Mouse (Mus musculus) gastrocnemius, postnatal 4 days (tissue): Measurements from ENCODE around the gene Ecm2. TPM values are rescaled to one million over a fixed set of nuclear protein-coding genes. Genes with fewer than 3 reads are reported as not detected.

Experiments
- DNase-seq, 2 experiments: peaks; one replicate each; pipeline ENCODE4 v3.0.0; 2021 to 2022; ENCODE audit warnings: low spot score in 2 of 2, mixed read lengths in 2 of 2
- long read RNA-seq, 2 experiments: library from polyadenylated mRNA; stranded (forward); transcript quantifications; one replicate each; pipeline ENCODE4 v2.0.0; 2021
- total RNA-seq, 2 experiments: library from RNA; stranded (reverse); gene quantifications; 2 replicates each; pipeline ENCODE4 v1.2.3; 2021

Ecm2 gene
- total RNA-seq: 10 to 100 TPM; 11.7 to 14.8 TPM
- long read RNA-seq, experiment 1, partial matches to known transcripts: 1 of 6 reads
- long read RNA-seq, experiment 1, other reads (novel, unspliced or antisense): 1 of 6 reads
- long read RNA-seq, experiment 2, transcript Ecm2-201 (10 exons, 3,596 nt): major isoform, 5 of 6 reads
- long read RNA-seq, experiment 2, partial matches to known transcripts: 0 of 6 reads
- long read RNA-seq, experiment 2, other reads (novel, unspliced or antisense): 1 of 6 reads

DNA sequence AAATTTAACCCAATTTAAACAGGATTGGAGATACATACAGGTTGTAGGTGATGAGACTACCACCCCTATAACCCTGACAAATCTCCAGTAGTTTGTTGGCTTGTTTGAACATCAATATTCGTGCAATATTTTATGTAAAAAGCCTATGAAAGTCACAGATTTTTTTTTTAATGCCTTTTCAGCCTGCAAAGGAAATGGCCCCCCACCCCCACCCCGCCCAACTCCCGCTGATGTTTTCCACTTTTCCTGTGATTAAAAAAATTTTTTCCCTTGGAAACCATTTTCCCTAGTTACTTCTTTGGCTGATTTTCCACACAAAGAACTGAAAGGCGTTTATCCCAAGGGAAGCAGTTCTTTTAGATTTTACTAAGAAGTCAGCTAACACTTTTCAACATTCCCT is at the start of gene Ecm2:
Gene Ecm2 (plus strand): TSS at position 301 of the 400 bp plus-strand sequence.
- DNase-seq: no peak

DNA sequence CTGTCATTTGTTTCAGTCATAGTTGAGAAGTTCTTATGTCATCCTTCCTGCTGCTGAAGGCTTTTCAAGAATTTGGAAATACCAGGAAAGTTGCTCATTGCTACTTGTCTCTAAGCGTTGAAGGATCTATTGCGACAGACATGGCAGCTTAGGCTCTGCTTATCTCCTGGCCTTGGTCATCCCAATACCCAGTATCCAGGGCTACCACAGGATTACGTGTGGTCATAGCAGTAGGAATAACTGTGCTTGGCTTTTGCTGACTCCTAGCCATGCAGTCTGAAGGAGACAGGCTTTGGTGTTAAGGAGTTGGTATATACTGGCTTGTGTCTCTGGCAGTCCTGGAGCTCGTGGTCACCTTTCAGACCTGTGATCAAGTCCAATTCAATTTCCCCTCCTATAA is 44.3 kb upstream of the Ecm2 start:
- DNase-seq: no peak

DNA sequence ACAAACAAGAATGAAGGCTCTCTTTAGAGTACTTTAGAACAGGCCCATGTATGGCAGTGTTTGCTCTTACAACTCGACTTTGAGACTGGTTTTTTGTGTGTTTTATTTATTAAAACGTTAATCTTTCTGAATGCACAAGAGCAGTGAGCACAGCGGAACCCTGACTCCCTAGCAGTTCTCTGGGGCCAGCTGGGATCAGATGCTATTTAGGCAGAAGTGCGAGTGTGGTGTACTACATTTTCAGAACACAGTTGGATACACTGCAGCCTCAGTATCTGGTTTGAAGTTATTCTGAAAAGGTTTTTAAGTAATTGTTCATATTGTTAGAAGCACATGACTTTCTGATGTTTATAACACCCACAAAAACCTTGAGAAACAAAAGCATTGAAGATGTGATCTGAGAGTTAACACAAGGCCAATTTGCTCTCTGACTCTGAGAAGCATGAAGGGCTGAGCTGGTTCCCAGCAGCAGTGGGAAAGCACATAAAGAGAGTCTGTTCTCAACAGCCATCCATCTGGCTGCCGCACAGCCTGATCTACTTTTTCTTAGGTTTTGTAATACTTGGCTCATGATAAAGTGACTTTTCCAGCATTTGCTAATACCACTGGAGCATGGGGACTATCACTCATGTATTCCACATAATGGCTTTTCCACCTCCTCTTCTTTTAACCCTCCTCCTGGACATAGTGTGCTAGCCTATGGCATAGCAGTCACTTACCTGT is 43.8 kb upstream of the Ecm2 start:
- DNase-seq: no peak

DNA sequence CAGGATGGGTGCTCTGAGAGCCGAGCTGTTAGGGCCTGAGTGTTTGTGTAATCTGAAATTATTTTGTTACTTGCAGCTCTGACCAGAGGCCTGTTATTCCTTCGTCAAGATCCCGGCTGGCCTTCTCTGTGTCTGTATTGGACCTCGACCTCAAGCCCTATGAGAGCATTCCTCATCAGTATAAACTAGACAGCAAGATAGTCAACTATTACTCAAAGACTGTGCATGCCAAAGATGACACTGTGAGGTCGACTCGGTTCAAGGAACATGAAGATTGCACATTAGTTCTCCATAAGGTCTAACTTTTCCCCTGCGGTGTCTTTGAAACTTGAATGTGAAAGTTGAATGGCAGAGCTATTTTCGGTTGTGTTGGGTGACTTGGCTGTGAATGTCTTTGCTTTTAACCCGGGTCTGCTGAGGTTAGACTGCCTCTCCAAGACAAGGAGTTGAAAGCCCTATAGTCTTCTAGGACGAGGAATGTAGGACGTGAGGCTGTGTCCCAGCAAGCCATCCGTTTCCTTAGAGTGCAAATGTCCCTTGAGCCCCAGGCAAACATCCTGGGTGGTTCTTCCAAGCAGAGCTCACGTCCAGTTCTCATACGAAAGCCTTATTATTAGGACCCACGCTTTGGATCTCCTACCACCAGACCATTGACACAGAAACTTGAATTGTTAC is 43.0 kb upstream of the Ecm2 start:
- peak in 1 of 2 experiments; percentile 42 for DNase-seq

DNA sequence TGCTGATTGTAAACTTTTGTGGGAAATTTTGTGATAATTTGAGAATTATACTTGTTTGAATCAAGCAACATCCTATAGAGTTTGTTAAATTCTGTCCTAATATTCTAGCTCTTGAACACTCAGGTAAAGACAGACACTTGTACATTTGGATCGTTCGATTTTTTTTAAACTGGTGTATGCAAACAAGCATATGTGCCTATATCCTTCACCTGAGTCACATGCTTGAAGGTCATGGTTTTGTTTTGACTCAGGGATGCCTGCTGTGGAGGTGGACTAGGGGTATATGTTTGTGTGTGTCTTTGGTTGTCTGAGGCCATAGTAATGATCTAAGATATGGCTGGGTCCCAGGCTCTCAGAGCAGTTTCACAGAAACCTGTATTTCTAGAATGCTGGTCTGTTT is 41.7 kb upstream of the Ecm2 start:
- no peak for DNase-seq

DNA sequence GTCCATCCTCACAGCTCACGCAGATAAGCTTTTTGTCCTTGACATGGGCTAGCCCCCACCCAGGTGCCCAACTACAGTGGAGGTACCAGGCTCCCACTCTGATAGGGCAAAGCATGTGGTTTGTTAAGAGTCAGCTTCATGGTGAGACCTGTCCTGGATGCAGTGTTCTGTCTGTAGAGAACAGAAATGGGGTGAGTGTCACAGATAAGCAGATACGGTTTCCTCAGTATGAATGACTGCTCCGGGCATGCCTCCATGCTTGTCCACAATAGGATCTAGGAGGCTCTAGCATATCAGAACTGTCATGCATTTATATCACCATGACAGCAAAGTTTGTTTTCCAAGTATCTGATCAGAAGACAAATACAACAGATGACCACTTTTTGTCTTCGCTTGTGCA is 38.7 kb upstream of the Ecm2 start:
- no peak for DNase-seq

DNA sequence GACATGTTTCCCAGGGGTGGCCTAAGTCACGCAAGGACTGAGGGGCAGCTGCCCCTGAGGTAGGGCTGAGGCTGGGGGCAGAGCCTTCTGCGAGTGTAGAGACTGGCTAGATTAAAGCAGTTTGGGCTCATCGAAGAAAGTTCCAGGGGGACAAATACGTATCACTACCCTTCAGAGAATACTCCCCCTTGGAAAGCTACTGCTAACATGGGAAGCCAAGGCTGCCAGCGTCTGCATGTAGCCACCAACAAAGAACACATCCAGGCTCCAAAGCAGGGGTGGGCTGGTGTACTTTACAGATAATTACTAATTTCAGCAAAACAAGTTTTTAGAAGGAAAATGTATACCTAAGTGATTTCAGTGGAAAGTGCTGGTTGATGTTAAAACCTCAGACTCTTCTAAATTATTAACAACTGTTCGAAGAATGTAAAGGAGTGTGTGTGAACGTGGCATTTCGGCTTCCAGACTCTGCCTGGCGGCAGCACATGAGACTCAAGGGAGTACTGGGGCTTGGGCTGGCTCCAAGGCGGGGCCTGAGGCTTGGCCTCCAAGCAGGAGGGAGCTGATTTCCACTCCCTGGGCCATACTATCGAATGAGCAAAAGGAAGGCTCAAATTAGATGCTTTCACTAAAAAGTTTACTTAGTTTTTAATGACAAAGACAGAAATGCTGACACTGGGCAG is 38.1 kb upstream of the Ecm2 start:
- peak; percentile 75 to 91 for DNase-seq

DNA sequence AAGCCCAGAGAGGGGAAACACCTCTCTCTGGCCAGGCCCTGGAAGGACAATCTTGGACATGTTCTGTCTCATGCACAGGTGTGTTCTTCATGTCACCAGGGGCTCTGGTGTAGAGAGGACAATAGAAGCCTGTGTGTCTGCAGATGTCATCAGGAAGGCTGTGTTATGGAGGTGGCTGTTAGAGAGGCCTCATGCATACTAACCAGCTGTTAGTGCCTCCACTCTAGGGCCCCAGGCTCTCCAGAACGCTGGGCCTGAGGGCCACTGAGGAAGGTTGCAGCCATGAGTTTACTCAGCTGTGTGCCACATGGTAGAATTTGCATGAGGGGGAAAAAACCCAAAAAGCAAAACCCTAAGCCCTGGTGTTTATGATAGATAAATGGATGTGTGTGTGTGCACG is 37.0 kb upstream of the Ecm2 start:
- no peak for DNase-seq

DNA sequence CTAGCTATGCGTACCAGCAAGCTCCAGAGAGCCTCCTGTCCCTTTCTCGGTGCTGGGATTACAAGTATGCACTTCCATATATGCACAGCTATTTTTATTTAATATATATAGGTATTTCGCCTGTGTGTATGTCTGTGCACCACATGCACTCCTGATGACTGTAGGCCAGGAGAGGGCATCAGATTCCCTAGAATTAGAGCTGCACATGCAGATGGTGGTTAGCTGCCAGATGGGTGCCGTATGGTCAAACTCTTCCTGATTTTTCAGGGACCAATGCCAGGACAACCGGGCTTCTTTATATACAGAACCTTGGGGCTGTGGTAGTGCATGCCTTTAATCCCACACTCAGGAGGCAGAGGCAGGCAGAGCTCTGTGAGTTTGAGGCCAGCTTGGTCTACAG is 35.6 kb upstream of the Ecm2 start:
- DNase-seq: no peak

DNA sequence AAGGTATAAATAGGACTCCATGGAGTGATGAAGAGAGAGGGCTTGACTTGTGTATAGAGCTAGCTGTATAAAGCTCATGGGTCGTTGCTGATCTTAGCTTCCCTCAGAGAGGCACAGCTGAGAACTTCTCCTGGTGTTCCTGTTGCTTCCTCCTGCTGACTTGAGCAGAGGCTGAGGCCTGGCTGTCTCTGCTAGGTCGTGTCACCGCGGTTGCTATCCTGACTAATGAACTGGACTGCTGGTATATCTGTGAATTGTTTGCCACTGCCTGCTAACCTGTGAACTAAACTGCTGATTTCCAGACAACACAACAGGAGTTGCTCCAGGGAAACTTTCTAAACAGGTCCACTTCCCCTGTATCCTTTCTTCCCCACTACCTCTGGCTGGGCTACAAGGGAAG is 34.3 kb upstream of the Ecm2 start:
- DNase-seq: no peak

DNA sequence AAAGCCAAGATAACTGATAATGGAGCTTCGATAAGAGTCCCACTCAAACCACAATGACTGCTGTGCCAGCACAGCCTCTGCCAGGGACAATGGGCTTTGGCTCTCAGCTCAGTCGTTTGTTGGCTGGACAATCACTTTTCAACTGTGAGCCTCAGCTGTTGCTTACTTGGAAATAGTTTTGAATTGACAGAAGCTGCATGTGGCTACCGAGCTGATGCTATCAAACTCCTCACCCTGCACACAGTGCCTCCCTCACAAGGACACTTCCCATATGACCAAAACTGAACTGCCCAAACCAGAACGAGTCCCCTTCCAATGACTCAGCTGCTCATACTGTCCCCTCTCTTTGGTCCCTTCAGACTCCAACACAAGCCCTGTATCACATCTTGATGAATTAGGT is 33.8 kb upstream of the Ecm2 start:
- no peak for DNase-seq

DNA sequence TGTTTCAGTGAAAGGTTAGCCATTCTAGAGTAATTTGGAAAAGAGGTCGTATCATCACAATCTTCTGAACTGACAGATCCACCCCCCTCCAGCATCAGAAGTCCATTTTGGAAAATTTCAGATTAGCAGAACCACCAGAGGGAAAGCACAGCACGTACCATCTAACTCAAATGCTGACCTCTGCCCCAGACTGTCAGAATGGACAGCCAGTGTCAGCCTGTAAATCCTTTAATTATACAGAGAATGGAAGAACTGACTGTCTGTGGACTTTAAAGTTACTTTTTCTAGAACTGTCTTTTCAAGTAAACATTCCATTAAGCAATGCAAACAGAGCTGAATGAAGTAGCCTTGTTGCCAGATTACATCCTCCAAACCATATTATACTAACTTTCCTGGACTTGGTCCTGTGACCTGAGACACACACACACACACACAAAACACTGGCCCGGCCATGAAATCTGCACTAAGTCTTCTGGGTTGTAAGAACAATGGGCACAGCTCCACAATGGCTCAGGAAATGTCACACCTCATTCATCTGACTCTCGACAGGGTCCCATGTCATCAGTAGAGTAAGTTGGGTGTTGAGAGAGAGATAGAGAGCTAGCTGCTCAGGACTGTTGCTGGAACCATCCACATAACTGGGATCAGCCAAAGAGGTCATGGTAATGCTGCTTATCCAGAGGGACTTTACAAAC is 32.5 kb upstream of the Ecm2 start:
- DNase-seq: no peak

DNA sequence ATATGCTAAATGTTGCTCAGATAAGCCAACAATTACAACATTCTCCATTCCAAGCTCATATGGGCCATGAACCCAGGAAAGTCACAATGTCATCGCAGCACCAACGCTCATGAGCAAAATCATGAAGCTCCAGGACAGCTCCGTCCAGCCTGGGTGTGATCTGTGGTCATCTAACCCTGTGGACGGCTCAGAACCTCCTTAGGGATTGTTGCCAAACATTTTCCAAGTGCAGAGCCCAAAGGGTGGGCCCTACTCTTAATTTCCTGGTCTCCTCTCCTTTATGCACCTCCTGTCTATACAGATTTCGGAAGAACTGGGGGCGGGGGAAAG is 32.0 kb upstream of the Ecm2 start:
- DNase-seq: no peak

DNA sequence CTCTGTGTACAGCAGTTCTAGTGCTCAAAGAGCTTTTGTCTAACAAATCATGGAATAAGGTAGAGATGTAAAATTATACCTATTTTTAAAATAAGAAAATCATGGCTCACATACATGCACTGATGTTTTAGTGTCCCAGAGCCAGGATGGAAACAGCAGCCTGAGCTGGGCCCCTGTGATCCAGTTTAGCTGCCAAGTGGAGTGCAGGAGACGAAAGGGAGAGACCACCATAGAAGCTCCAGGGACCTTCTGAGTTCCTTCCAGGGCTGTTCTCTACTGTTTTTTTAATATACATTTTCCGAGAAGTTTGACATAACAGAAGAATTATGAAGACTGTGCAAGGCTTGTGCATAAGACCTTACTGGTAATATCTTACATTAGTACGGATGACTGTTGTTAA is 26.7 kb upstream of the Ecm2 start:
- DNase-seq: no peak

DNA sequence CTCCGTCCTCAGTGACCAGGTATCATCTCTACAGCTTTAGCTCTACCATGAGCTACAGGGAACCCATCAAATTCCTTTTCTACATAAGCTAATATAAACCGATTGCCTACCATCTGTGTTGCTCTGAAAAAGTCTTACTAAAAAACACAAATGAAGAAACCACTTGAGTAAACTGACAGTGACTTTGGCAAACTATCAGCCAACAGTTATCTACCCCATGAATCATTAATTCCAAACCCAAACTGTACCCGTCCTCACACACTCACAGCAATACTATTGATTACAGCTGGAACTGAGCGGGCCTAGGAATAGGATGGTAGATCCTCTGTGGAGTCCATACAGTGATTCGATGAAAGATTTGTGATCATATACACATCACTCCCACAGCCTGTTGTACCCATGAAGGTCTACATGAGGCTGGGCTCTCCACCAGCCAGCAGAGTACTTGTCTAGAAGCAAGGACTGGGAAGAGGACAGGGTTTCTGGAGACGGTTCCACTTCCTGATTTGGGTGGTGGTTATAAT is 25.7 kb upstream of the Ecm2 start:
- DNase-seq: no peak

DNA sequence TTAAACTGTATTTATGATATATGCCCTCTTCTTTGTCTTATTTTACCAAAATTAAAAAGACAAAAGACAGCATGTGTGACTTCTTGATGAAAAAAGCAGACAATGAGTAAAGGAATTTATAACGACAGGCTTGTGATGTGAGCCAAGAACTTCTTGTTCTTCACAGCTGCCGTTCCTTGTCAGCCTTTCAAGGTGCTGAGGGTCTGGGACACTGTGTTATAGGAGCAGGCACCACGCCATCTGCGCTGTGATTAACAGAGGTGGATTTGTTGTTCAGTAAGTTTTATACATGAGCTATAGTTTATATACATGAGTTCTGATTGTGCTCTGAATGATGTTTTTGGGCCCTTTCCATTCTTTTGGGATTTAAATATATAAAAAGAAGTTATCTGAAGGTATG is 25.2 kb upstream of the Ecm2 start:
- peak in 1 of 2 experiments; percentile 46 for DNase-seq

DNA sequence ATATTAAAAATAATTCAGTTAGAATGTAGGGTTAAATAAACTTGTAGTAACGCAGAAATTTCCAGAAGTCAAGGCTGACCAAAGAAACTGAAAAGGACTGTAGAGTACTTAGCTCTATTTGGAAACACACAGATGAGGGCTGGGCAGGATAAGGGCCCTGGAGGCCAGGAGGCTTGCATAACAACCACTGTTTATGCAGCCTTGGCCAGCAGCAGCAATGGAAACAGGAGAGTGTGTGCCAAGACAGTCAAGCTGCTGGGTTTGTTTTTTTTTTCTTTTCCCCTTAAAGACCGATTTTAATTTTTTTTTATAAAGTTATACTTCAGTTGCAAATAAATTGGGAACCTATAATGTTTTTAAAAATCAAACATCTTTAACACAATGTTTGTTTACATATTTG is 24.6 kb upstream of the Ecm2 start:
- peak; percentile 44 to 80 for DNase-seq

DNA sequence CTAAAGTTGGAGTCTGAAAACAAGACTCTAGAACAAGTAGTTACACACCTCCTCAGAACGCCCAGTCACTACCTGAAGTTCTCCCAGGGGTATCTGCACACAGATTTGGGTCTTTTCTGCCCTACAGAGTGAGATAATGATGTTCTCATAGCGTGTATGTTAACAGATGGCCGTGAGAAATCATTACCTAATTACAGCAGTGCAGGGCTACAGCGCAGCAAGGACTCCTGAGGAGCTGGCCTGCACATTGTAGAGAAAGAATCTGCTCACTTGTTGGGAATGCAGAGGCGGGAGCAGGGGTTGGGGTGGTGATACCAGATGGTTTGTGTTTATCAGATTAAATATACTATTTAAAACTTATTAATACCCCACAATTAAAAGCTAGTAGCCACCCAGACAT is 24.1 kb upstream of the Ecm2 start:
- DNase-seq: peak in 1 of 2 experiments; percentile 41

DNA sequence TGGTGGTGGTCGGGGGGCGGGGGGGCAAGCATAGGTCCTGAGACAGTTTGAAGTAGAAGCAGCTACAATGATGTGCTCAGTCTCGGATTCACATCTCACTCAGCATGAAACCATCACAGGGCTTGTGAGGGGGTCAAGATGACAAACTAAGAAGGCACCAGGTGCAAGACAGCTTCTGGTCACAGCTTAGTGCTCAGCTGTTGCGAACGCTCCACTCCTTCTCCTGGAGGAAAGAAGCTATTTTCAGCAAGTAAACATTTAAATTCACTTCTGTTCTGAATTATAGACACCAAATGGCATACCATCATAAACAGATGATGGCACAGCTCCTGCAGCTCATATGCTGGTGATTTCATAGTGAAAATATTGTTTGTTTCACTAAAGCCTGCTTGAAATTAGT is 19.2 kb upstream of the Ecm2 start:
- no peak for DNase-seq

DNA sequence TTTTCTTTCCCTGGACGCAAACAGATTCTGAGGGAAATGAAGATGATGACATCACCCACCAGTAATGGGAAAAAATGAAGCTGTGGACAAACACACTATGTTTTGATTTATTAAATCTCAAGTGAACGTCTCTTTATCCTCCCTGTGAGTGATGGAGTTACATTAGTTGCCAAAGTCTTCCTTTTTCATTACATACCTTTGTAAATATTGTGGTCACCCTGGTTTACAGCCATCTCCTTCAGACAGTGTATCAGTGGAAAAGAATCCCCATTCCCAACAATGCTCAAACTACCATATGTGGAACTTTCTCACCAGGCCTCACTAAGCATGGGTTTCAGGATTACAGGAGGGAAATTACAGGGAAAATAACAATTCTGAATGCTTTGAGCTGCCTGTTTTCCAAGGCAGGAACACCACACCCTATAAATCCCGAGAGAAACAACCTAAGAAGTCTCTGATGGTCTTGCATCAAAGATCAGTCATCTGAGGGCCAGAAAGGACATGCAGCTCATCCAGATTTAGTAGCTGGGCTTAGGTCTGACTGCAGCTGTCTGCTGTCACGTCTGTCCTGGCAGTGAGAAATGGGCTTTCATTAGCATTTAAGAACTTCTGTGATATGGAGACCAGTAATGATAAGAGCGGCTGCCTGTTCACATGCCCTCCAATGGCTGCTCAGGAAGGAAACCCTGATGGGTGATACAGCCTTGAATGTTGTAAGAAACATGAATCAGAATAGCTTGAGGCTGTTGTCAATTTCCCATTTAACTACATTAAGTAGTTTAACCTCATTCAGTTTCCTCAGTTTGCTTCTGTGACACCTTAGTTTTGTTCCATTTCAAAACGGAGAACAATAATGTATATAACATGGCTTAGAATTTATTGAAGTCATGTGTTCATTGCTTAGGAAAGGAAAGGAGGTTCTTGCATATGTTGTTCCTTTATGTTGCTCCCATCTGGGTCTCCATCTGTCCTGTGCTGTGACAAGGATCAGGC is 11.9 kb upstream of the Ecm2 start, which contains the start of gene Tes3-ps:
Gene Tes3-ps (plus strand): TSS at position 943 of the 993 bp plus-strand sequence.
- no peak for DNase-seq
